Mouse (Mus musculus): ENCODE results near the gene Dnah1. TPM values are rescaled to one million over a fixed set of nuclear protein-coding genes. Genes with fewer than 3 reads are reported as not detected.
A peak's percentile ranks its signal among the peaks of the same experiment; 100 is the strongest.

Dnah1 gene
- polyA plus RNA-seq, 1 experiment from 2014 or later = 0.15 TPM

DNA sequence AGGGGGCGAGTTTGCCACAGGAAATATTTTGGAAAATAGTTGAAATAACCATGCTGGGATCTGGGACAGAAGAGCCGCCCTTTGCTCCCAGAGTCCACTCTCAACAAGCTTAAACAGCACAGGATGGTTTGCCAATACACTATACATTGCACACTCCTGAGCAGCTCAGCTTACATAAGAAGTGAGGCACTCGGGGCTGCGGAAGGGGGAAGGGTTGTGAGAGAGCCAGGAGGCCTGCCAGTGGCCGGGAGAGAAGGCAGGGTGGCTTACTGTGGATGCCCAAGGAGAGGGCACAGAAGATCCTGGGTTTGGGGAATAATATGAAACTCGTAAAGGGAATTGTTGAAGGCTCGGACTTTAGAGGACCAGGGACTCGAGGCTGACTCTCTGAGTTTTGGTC lies 109.8 kb downstream of the Dnah1 start:
- H3K9ac ChIP-seq = no peak overlapping the region
- ATAC-seq (ENCODE audit: low read depth) (peak; percentile 21; the same call in 1 of the 2 replicates), DNase-seq (no peak)
- H3K4me3 ChIP-seq (replicated peaks) = no peak overlapping the region
- 0 out of 2 replicates have a peak, but pooled peaks cover 6% of the 10 kb centered on the region for H3K27me3 ChIP-seq
- no peaks in the 10 kb centered on the region for H3K9me3 ChIP-seq (replicated peaks)
- 51% methylated on average over 8 of the region's 8 CpGs for WGBS (ENCODE audit: insufficient replicate concordance)
- no peaks in the 10 kb centered on the region for H3K36me3 ChIP-seq
- peaks cover 46% of the 10 kb centered on the region for H3K4me1 ChIP-seq (replicated peaks)
- H3K27ac ChIP-seq = no peak overlapping the region; the same call in 1 of the 2 replicates
- H3K4me2 ChIP-seq = no peak overlapping the region

DNA sequence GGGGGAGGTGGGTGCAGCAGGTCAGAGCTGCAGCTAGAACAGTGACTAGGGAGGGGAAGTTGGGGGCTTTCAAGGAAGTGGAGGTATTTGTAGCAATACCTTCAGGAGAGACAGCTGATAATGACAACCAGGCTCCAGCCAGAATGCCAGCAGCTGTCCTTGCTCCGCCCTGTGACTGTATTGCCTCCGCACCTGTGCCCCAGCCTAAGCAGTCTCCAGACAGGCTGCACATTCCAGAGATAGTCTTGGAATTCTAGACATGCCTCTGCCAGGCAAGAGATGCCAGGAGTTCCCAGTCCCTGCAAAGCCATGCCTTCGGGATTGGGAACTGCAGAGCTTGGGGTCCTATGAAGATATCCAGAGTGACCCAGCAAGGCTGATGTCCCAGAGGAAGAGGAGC lies 111.2 kb downstream of the Dnah1 start:
- 0 out of 2 replicates have a peak, but pooled peaks cover 3% of the 10 kb centered on the region for H3K27me3 ChIP-seq
- 82% methylated on average over 3 of the region's 3 CpGs for WGBS (ENCODE audit: insufficient replicate concordance)
- H3K27ac ChIP-seq = no peak overlapping the region
- no peaks in the 10 kb centered on the region for H3K9me3 ChIP-seq (replicated peaks)
- no peaks in the 10 kb centered on the region for H3K36me3 ChIP-seq
- ATAC-seq (ENCODE audit: low read depth) (no peak), DNase-seq (no peak)
- no peak overlapping the region for H3K4me3 ChIP-seq (replicated peaks)
- no peak overlapping the region for H3K4me2 ChIP-seq
- no peak overlapping the region for H3K9ac ChIP-seq
- peaks cover 51% of the 10 kb centered on the region for H3K4me1 ChIP-seq (replicated peaks)

DNA sequence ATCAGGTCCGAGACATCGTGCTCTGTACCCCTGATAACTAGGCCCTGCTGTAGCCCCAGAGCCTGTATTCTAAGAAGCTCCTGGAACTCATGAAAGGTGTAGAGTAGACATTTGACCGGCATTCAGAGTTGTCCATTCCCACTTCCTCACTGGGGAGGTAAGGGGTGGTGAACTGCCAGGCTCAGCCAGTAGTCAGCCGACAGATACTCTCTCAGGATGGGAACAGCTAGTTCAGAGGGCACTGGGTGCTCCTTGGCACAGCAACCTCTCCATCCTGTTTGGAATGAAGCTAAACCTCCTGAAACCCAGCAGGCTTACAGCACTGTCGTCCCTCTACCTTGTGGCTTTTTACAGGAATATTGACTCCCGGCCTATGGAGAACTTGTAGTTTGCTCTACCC lies 111.8 kb downstream of the Dnah1 start:
- Histone ChIP-seq H3K9me3 (replicated peaks) (no peaks in the 10 kb centered on the region), H3K27me3 (0 out of 2 replicates have a peak, but pooled peaks cover 3% of the 10 kb centered on the region), H3K9ac (no peak overlapping the region), H3K27ac (no peak overlapping the region), H3K36me3 (no peaks in the 10 kb centered on the region), H3K4me1 (replicated peaks) (peaks cover 58% of the 10 kb centered on the region), H3K4me2 (no peak overlapping the region), H3K4me3 (replicated peaks) (no peak overlapping the region)
- ATAC-seq (ENCODE audit: low read depth) (no peak), DNase-seq (no peak)
- 66% methylated on average over 6 of the region's 6 CpGs for WGBS (ENCODE audit: insufficient replicate concordance)

Other genes starting within 250 kb of the Dnah1 start
- 81.6 and 90.8 TPM in 2 replicates for gene Smim4, start 194.9 kb downstream of the Dnah1 start, polyA plus RNA-seq (2015; fragmentation: Nextera tagmentation; extraction: Ambion mirVana)
- 174 and 196 TPM in 2 replicates for gene Nt5dc2, start 192.8 kb downstream of the Dnah1 start, polyA plus RNA-seq (2015; fragmentation: Nextera tagmentation; extraction: Ambion mirVana)
- 18.5 and 19.2 TPM in 2 replicates for gene Stab1, start 155.3 kb downstream of the Dnah1 start, polyA plus RNA-seq (2015; fragmentation: Nextera tagmentation; extraction: Ambion mirVana)
- 21.1 and 25.3 TPM in 2 replicates for gene Tnnc1, start 115.6 kb downstream of the Dnah1 start, polyA plus RNA-seq (2015; fragmentation: Nextera tagmentation; extraction: Ambion mirVana)
- 77.9 and 84.9 TPM in 2 replicates for gene Nisch, start 107.0 kb downstream of the Dnah1 start, polyA plus RNA-seq (2015; fragmentation: Nextera tagmentation; extraction: Ambion mirVana)
- 0.02 and 0.05 TPM in 2 replicates for gene Sema3g, start 106.0 kb downstream of the Dnah1 start, polyA plus RNA-seq (2015; fragmentation: Nextera tagmentation; extraction: Ambion mirVana)
- gene Phf7, start 72.6 kb downstream of the Dnah1 start, polyA plus RNA-seq (2015; fragmentation: Nextera tagmentation; extraction: Ambion mirVana) = 8.4 and 8.6 TPM in 2 replicates
- 39.5 and 44.2 TPM in 2 replicates for gene Bap1, start 72.4 kb downstream of the Dnah1 start, polyA plus RNA-seq (2015; fragmentation: Nextera tagmentation; extraction: Ambion mirVana)
- 18.1 and 21.9 TPM in 2 replicates for gene Capn7, start 12.7 kb upstream of the Dnah1 start, polyA plus RNA-seq (2015; fragmentation: Nextera tagmentation; extraction: Ambion mirVana)
- 13.3 and 16.2 TPM in 2 replicates for gene Sh3bp5, start 112.2 kb upstream of the Dnah1 start, polyA plus RNA-seq (2015; fragmentation: Nextera tagmentation; extraction: Ambion mirVana)
- 24.1 and 31.7 TPM in 2 replicates for gene Eaf1, start 170.5 kb upstream of the Dnah1 start, polyA plus RNA-seq (2015; fragmentation: Nextera tagmentation; extraction: Ambion mirVana)
- 36.5 and 43.0 TPM in 2 replicates for gene Mettl6, start 171.1 kb upstream of the Dnah1 start, polyA plus RNA-seq (2015; fragmentation: Nextera tagmentation; extraction: Ambion mirVana)

Data from liver, embryonic 13.5 days (tissue).